Mouse (Mus musculus) right cerebral cortex, postnatal 25 days (tissue): ENCODE data around the gene Rps6ka2.
A peak's percentile ranks its signal among the peaks of the same experiment; 100 is the strongest.
"Not testable (repeated sequence)": the region's sequence is repeated elsewhere in the genome, so short reads cannot be mapped to it uniquely, and the experiment has no call there.

ENCODE experiments used
- DNase-seq: peaks from one replicate; pipeline ENCODE4 v3.0.0; 2022

The Rps6ka2 gene

GRCm38 (mm10) chr17:7271522-7272134, 101.7 kb downstream of the Rps6ka2 start:
- no peak for DNase-seq

DNA sequence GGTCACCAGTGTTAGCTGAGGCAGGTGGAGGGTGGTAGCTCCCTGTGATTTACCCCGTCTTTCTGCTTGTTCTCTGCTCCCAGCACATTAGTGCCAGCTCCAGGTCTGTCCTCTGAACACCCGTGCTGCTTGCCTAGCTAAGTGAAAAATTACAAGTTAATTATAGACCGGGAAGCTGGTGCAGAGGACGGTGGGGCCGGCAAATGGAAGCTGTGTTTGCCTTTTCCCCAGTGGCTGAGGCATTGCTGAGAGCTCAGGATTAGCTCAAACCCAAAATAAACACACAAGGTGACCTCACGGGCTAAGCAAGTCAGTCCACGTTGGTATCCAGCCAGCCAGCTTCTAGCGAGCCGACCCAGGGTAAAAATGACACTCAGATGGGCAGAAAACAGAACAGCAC, 103.1 kb downstream of the Rps6ka2 start:
- DNase-seq, result no peak

- no peak for DNase-seq
Measured at GRCm38 (mm10) chr17:7273785-7274184, 103.9 kb downstream of the Rps6ka2 start.

DNA sequence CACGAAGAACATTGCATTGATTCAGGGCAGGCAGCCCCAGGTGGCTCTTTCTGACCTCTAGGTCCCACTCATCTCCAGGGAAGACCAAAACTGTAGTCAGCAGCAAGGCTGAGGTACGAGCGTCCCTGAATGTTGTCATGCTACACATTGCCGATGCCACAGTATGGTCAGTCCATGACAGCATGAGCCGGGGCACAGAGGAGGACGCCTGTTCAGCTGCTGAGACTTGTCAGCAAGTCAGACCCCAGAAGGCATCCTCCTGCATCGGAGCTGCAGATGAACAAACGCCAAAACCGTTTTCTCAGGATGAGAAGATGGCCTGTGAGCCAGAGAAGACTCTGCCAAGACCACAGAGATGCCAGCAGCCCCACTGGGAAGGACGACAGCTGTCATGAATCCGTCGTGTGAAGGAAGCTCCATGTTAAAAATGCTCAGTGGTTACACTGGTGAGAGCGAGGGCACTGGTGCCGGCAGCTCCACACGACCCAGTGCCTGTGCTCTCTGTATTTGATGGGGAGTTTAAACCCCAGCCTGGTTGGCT, 108.9 kb downstream of the Rps6ka2 start:
- no peak for DNase-seq

GRCm38 (mm10) chr17:7279251-7279650, 109.3 kb downstream of the Rps6ka2 start:
- no peak for DNase-seq

DNA sequence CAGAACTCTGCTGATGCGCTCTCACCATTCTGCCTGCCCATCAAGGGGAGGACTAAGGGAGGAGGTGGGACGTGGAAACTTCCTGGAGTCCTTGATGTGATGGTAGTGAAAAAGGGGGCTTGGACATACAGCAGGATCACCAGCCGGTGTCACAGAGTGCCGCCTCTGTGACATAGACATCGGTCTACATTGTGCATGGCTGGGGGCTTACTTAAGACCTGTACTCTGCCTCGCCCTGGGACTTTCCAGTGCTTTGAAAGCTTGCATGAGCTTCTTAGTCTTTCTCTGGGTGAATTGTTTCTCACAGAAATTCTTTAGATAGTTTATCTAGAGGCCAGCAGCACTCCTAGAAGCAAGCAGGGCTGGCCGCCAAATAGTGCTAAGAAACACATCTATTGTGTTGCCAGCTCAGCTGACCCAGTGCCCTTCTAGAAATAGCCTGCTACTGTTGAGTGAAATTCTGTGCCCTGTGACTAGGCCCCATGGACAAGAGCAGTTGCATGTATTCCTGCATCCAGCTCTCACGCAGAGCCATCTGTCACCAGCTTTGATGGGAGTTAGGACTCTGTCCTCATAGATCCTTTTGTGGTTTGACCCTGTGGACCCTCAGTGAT, 114.5 kb downstream of the Rps6ka2 start:
- no peak for DNase-seq

DNA sequence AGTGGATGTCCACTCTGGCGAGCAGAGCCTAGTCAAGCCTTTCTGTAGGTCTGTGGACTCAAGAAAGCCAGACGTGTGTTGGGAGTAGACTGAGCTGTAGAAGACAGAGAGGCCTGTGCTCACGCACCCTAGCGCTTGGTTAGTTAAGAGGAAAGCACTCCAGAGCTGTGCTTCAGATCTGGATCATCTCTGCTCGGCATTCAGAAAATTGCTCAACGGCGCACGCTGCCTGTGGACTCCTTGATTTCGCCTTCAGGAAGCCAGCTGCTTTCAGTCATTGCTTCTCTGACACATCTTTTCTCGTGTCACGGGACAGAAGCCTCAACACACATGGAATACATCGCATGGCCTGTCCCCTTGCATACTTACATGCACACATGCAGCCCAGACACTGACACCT, 115.4 kb downstream of the Rps6ka2 start:
- no peak for DNase-seq

DNA sequence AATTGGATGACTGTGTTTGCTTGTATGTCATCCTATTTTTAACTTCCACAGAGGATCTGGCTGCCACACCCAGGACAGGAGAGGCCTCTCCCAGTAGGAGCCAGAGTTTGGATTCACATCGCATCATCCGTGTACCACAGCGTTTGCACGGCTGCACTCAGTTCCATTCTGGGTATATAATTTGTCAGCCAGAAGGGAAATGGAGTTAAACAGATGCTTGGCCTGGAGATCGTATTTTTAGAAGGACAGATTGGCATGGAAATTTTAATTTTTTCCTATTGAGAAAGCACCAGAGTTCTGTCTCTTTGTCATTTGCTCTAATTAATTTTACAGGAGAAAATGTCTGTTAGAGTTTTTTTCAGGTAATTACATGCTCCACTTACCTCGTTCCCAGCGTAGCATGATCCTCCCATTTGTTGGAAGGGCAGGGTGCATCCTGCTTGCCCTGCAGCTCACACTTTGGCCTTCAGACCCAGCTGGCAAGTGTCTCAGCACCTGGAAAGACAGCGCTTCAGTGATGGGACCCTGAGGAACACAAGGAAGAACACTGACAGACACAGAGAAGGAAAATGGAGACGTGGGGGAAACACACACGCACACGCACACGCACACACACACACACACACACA, 116.6 kb downstream of the Rps6ka2 start:
- no peak for DNase-seq

DNA sequence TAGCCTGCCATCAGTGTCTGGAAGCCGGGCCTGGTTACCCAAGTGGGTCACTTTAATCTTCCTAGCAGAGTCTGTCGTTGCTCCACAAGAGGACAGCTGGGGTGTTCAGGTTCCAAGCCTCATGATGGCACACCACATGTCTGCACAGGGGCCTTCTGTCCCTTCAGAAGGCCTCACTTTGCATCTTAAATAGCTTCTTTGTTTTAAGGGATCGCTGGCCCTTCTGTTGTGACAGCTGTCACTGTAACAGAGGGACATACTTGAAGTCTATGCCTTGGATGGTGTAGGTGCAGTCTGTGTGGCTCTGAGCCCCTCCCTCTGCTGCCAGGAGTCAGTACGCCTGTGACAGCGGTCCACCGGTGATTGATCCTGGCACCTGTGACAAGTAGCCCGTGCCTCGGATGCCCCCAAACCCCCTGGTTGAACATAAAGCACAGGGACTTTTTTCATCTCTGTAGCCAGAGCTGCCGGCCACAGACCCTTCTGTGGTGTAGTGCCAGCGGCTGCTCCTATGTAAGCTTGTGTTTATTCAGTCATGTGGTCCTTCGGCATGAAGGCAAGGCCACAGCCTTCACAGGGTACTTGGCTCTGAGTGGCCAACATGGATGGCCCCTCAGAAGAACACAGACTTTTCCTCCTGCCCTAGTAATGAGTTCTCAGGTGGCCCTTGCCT, 122.2 kb downstream of the Rps6ka2 start:
- no peak for DNase-seq

DNA sequence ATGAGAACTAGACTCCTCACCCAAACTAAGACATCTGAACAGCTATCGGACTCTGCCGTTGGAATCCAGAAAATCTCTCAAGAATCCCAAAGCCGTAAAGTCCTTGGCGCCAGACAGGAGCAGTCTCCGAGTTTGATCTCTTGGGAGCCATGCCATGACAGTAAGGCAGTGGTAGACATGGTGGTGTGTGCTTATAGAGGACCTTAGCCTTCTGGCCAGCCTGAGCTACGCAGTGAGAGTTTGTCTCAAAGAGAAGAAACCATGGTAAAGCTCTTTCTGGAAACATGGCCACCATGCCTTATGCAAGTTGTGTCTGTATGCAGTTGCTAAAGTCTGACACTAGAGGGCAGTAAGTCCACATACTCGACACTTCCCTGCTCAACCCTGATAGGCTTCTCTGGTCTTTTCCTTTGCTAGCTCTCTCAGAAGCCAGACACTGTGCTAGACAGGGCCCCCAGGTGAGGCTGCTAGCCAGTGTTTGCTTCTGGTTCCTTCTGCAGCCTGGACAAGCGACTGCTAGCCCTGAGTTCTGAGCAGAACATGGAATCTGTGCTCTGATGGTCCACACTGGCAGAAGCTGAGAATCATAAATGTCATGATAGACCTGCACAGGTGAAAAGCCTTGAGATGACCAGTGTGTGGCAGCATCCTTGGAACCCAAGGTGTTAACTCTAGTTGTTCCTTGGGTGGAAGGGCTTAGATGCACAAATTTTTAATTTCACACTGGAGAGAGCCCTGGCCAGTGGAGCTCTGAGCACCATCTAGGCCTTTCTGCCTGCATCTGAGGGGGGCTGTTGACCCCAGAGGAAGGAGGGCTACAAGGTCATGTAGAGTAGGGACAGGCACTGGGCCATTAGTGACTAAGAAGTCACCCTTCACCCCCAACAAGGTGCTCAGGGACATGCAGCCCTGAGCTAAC, 136.6 kb downstream of the Rps6ka2 start:
- peak; percentile 62 for DNase-seq

- DNase-seq, result not testable (repeated sequence)
Measured at GRCm38 (mm10) chr17:7315693-7316382, 145.9 kb downstream of the Rps6ka2 start.

DNA sequence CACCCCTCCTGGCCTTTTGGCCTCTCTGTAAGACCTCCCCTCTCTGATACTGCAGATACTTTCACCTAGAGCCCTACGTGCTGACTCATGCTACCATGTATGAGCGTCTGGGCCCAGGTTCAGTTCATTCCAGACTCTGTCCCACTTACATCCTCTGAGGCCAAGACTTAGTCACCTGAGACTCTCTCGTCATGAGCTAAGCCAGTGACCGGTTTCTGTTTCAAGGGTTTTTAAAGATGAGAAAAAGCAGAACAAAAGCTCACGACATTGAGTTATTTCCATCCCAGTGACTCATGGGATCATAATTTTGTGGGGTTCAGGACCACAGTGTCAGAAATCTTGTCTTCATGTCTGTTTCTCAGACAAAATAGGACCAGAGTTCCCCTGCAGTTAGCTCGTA, 149.9 kb downstream of the Rps6ka2 start:
- DNase-seq, result not testable (repeated sequence)

- not testable (repeated sequence) for DNase-seq
Measured at GRCm38 (mm10) chr17:7324346-7324745, 154.4 kb downstream of the Rps6ka2 start, which contains the start of gene Tcp10a. TSS of gene Tcp10a (plus strand) at chr17:7324646.

DNA sequence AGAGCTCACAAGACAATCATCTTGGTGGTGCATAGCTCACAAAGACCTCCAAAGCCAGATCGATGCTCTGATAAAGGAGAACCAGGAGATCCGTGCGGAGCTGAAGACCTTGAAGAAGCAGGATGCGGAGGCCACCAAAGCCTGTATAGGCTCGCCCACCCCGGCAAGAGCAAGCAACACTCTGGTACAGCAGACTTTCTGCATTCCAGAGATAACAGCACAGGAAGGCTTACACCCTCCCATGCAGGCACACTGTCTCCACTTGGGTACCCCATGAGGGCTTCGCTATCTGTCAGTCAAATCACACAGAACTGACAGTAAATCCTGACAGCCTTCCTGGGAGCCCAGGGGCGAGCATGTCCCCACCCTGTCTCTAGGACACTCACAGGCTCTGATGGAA, 156.5 kb downstream of the Rps6ka2 start:
- not testable (repeated sequence) for DNase-seq

- not testable (repeated sequence) for DNase-seq
Measured at GRCm38 (mm10) chr17:7332745-7333144, 162.8 kb downstream of the Rps6ka2 start.

DNA sequence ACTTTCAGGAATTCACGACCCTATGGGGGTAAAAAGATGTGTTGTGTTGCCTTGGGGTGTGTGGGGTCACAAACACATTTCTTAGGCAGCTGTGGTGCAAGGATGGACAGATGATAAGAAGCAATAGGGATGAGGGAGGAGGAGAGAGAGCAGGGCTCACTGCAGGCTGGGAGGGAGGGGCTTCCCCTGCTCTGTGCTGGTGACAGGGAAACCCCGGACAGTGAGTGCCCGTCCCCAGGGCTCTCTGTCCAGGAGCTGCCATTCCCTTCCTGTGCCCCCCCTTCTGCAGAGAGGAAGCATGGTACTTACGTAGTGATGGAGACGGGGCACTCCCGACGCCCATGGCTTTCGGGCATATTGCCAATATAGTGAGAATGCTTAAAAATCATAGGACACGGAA, 167.5 kb downstream of the Rps6ka2 start:
- DNase-seq, result not testable (repeated sequence)

DNA sequence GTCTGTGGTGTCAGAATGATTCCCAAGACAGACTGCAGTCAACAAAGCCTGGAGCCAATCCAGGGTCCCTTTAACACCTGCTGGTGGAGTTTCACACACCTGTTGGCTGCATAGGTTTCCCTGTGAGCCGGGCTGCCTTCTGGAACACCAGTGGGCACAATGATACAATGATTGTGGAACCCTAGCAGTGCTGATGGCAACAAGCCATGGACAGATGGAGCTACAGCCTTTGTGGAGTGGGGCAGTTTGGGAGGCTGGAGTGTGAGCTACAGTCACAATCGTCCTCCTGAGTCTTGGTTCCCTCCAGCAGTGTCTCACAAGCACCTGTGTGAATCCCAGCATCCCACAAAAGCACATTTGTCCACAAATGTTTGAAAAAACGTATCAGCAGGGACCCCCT, 178.8 kb downstream of the Rps6ka2 start:
- not testable (repeated sequence) for DNase-seq

DNA sequence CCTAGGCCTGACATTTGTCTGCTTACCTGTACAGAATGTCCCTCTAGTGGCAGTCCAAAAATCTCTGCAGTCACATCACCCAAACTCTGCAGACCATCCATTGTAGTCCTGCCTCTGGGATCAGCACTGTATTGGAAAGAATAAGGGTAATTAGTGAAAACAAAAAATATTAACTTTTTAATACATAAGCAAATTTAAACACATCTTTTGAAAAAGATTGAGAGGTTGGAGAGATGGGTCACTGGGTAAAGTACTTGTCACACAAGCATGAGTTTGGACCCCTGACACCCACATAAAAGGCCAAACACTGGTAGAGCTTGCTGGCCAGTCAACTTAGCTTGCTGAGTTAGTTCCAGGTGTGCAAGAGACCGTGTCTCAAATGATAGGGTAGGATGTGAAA, 182.7 kb downstream of the Rps6ka2 start, which contains the start of gene Ttll2:
Gene Ttll2 (minus strand): TSS at position 101 of the 400 bp plus-strand sequence.
- not testable (repeated sequence) for DNase-seq
